Mouse (Mus musculus): ENCODE results near the gene Hvcn1. TPM values are rescaled to one million over a fixed set of nuclear protein-coding genes. Genes with fewer than 3 reads are reported as not detected.

The Hvcn1 gene
- polyA plus RNA-seq, 2 experiments: 1.3 to 1.6 TPM

- Histone ChIP-seq H3K27ac (no peak overlapping the region), H3K36me3 (replicated peaks; ENCODE audit: control insufficient read depth, insufficient read depth, low read depth) (no peaks in the 10 kb centered on the region), H3K4me3 (ENCODE audit: insufficient read depth in 1 of 2, low read depth in 2 of 2, low read length in 2 of 2) (no peak overlapping the region), H3K9me3 (ENCODE audit: control insufficient read depth, low read length) (no peaks in the 10 kb centered on the region), H3K4me2 (ENCODE audit: low read depth) (no peak overlapping the region), H3K27me3 (ENCODE audit: control insufficient read depth, insufficient read depth, low read length) (no peaks in the 10 kb centered on the region), H3K9ac (replicated peaks) (no peak overlapping the region), H3K4me1 (replicated peaks; ENCODE audit: control insufficient read depth in 2 of 2, insufficient read depth in 2 of 2, low read length in 1 of 2) (no peaks in the 10 kb centered on the region)
- no peak for TF ChIP-seq CTCF (IDR thresholded peaks at IDR 0.05; ENCODE audit: low read depth)
- no peak for TF ChIP-seq EP300 (IDR thresholded peaks at IDR 0.05; ENCODE audit: low read depth)
- ATAC-seq (ENCODE audit: insufficient read depth) (no peak), DNase-seq (ENCODE audit: low read depth in 3 of 3, low spot score in 3 of 3) (no peak)
- 57% methylated on average over 3 of the region's 4 CpGs for WGBS (ENCODE audit: insufficient replicate concordance)
These were observed 22.2 kb downstream of the Hvcn1 start for GRCm38 (mm10) chr5:122228772-122229171.

GRCm38 (mm10) chr5:122230816-122231215 is 24.2 kb downstream of the Hvcn1 start:
- Histone ChIP-seq H3K27me3 (ENCODE audit: control insufficient read depth, insufficient read depth, low read length) (no peaks in the 10 kb centered on the region), H3K36me3 (replicated peaks; ENCODE audit: control insufficient read depth, insufficient read depth, low read depth) (no peaks in the 10 kb centered on the region), H3K9me3 (ENCODE audit: control insufficient read depth, low read length) (no peaks in the 10 kb centered on the region), H3K9ac (replicated peaks) (no peak overlapping the region), H3K4me2 (ENCODE audit: low read depth) (no peak overlapping the region), H3K27ac (no peak overlapping the region), H3K4me3 (ENCODE audit: insufficient read depth in 1 of 2, low read depth in 2 of 2, low read length in 2 of 2) (no peak overlapping the region), H3K4me1 (replicated peaks; ENCODE audit: control insufficient read depth in 2 of 2, insufficient read depth in 2 of 2, low read length in 1 of 2) (no peaks in the 10 kb centered on the region)
- DNase-seq (ENCODE audit: low read depth in 3 of 3, low spot score in 3 of 3) (no peak), ATAC-seq (ENCODE audit: insufficient read depth) (no peak)
- no peak for TF ChIP-seq CTCF (IDR thresholded peaks at IDR 0.05; ENCODE audit: low read depth)
- no peak for TF ChIP-seq EP300 (IDR thresholded peaks at IDR 0.05; ENCODE audit: low read depth)
- WGBS (ENCODE audit: insufficient replicate concordance): 73% methylated on average over 4 of the region's 4 CpGs

- 23% methylated on average over 6 of the region's 6 CpGs for WGBS (ENCODE audit: insufficient replicate concordance)
- H3K27ac ChIP-seq: no peak overlapping the region
- H3K9me3 ChIP-seq (ENCODE audit: control insufficient read depth, low read length): no peaks in the 10 kb centered on the region
- H3K4me1 ChIP-seq (replicated peaks; ENCODE audit: control insufficient read depth in 2 of 2, insufficient read depth in 2 of 2, low read length in 1 of 2): no peaks in the 10 kb centered on the region
- no peak for DNase-seq (ENCODE audit: low read depth in 3 of 3, low spot score in 3 of 3)
- ATAC-seq (ENCODE audit: insufficient read depth): no peak
- H3K36me3 ChIP-seq (replicated peaks; ENCODE audit: control insufficient read depth, insufficient read depth, low read depth): no peaks in the 10 kb centered on the region
- TF ChIP-seq EP300 (IDR thresholded peaks at IDR 0.05; ENCODE audit: low read depth) (no peak), CTCF (IDR thresholded peaks at IDR 0.05; ENCODE audit: low read depth) (no peak)
- no peaks in the 10 kb centered on the region for H3K27me3 ChIP-seq (ENCODE audit: control insufficient read depth, insufficient read depth, low read length)
- no peak overlapping the region for H3K4me2 ChIP-seq (ENCODE audit: low read depth)
- no peak overlapping the region for H3K4me3 ChIP-seq (ENCODE audit: insufficient read depth in 1 of 2, low read depth in 2 of 2, low read length in 2 of 2)
- no peak overlapping the region for H3K9ac ChIP-seq (replicated peaks)
These were observed 24.8 kb downstream of the Hvcn1 start for GRCm38 (mm10) chr5:122231431-122231830.

- 52% methylated on average over 5 of the region's 5 CpGs for WGBS (ENCODE audit: insufficient replicate concordance)
- Histone ChIP-seq H3K4me1 (replicated peaks; ENCODE audit: control insufficient read depth in 2 of 2, insufficient read depth in 2 of 2, low read length in 1 of 2) (no peaks in the 10 kb centered on the region), H3K4me3 (ENCODE audit: insufficient read depth in 1 of 2, low read depth in 2 of 2, low read length in 2 of 2) (no peak overlapping the region), H3K27ac (no peak overlapping the region), H3K27me3 (ENCODE audit: control insufficient read depth, insufficient read depth, low read length) (no peaks in the 10 kb centered on the region), H3K9me3 (ENCODE audit: control insufficient read depth, low read length) (no peaks in the 10 kb centered on the region), H3K9ac (replicated peaks) (no peak overlapping the region), H3K36me3 (replicated peaks; ENCODE audit: control insufficient read depth, insufficient read depth, low read depth) (no peaks in the 10 kb centered on the region), H3K4me2 (ENCODE audit: low read depth) (no peak overlapping the region)
- TF ChIP-seq EP300 (IDR thresholded peaks at IDR 0.05; ENCODE audit: low read depth) (no peak), CTCF (IDR thresholded peaks at IDR 0.05; ENCODE audit: low read depth) (no peak)
- DNase-seq (ENCODE audit: low read depth in 3 of 3, low spot score in 3 of 3) (no peak), ATAC-seq (ENCODE audit: insufficient read depth) (no peak)
These were observed 25.4 kb downstream of the Hvcn1 start for GRCm38 (mm10) chr5:122232004-122232403.

GRCm38 (mm10) chr5:122233077-122233581 is 26.5 kb downstream of the Hvcn1 start:
- Histone ChIP-seq H3K9ac (replicated peaks) (no peak overlapping the region), H3K4me1 (replicated peaks; ENCODE audit: control insufficient read depth in 2 of 2, insufficient read depth in 2 of 2, low read length in 1 of 2) (no peaks in the 10 kb centered on the region), H3K27me3 (ENCODE audit: control insufficient read depth, insufficient read depth, low read length) (no peaks in the 10 kb centered on the region), H3K4me2 (ENCODE audit: low read depth) (no peak overlapping the region), H3K36me3 (replicated peaks; ENCODE audit: control insufficient read depth, insufficient read depth, low read depth) (no peaks in the 10 kb centered on the region), H3K27ac (no peak overlapping the region), H3K9me3 (ENCODE audit: control insufficient read depth, low read length) (no peaks in the 10 kb centered on the region), H3K4me3 (ENCODE audit: insufficient read depth in 1 of 2, low read depth in 2 of 2, low read length in 2 of 2) (no peak overlapping the region)
- 27% methylated on average over 14 of the region's 14 CpGs for WGBS (ENCODE audit: insufficient replicate concordance)
- DNase-seq (ENCODE audit: low read depth in 3 of 3, low spot score in 3 of 3): no peak
- TF ChIP-seq EP300 (IDR thresholded peaks at IDR 0.05; ENCODE audit: low read depth) (no peak), CTCF (IDR thresholded peaks at IDR 0.05; ENCODE audit: low read depth) (no peak)
- ATAC-seq (ENCODE audit: insufficient read depth): no peak
